Mouse (Mus musculus): ENCODE data around the gene Zar1l. TPM values are rescaled to one million over a fixed set of nuclear protein-coding genes. Genes with fewer than 3 reads are reported as not detected.

Zar1l gene
- polyA plus RNA-seq, 1 experiment from 2014 or later = not detected

DNA sequence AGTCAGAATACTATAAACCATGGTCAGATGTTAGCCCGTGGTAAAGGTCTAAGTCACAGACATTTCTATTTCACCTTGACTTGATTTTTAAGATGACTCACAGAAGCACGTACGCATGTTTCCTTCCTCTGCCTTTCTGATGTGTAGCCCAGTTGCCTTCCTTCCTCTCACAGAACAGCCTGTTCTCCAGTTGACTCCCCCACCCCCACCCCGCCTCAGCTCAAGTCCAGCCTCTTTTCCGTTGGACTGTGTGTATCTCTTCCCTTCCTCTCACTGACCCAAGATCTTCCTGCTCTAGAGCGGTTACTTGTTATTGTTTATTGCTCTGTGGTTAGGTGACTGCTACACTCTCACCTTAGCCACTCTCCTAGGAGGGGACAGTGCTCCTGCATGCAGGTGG lies 49.5 kb downstream of the Zar1l start:
- Histone ChIP-seq H3K4me3 (no peak overlapping the region), H3K36me3 (replicated peaks) (no peaks in the 10 kb centered on the region), H3K4me1 (0 out of 2 replicates have a peak, but pooled peaks cover 4% of the 10 kb centered on the region), H3K27ac (no peak overlapping the region), H3K9me3 (no peaks in the 10 kb centered on the region), H3K27me3 (ENCODE audit: poor library complexity, severe bottlenecking) (no peaks in the 10 kb centered on the region)
- WGBS = 78% methylated on average over 6 of the region's 6 CpGs
- DNase-seq (ENCODE audit: extremely low spot score, low spot score) = no peak

DNA sequence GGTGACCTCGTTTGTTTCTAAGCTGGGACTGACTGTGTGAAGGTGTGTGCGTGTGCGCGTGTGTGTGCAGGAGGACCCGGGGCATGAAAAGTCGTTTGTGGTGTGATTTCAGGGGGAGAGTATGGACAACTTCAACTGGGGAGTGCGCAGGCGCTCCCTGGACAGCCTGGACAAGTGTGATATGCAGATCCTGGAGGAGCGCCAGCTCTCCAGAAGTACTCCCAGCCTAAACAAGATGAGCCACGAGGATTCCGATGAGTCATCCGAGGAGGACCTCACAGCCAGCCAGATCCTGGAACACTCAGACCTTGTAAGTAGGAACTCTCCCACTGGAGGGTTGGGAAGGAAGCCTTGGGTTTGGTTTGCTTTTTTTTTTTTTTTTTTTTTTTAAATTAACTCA lies 51.8 kb downstream of the Zar1l start:
- Histone ChIP-seq H3K27ac (no peak overlapping the region), H3K27me3 (ENCODE audit: poor library complexity, severe bottlenecking) (no peaks in the 10 kb centered on the region), H3K4me1 (0 out of 2 replicates have a peak, but pooled peaks cover 4% of the 10 kb centered on the region), H3K36me3 (replicated peaks) (no peaks in the 10 kb centered on the region), H3K9me3 (no peaks in the 10 kb centered on the region), H3K4me3 (no peak overlapping the region)
- WGBS = 88% methylated on average over 12 of the region's 12 CpGs
- DNase-seq (ENCODE audit: extremely low spot score, low spot score) = no peak

DNA sequence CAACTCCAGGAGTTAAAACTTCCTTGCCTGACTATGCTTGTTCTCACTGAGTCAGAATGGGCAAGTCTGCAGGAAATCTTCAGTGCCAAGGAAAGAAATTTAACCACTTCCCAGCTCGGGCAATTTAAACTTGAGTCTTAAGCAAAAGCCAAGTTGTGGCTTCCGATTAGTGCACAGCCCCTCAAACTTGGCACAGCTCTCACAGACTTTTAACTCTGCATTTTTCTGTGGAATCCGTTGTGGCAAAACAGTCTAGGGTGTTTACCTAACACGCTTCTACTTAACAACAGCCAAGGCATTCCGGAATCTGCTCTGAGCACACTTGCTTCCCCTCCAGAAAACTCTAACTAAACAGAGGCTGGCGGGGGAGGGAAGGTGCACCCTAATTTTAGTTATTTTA lies 52.7 kb downstream of the Zar1l start:
- WGBS = 92% methylated on average over 6 of the region's 6 CpGs
- no peak overlapping the region for H3K27ac ChIP-seq
- H3K4me3 ChIP-seq = no peak overlapping the region
- no peaks in the 10 kb centered on the region for H3K9me3 ChIP-seq
- H3K36me3 ChIP-seq (replicated peaks) = no peaks in the 10 kb centered on the region
- no peaks in the 10 kb centered on the region for H3K27me3 ChIP-seq (ENCODE audit: poor library complexity, severe bottlenecking)
- 0 out of 2 replicates have a peak, but pooled peaks cover 4% of the 10 kb centered on the region for H3K4me1 ChIP-seq
- no peak for DNase-seq (ENCODE audit: extremely low spot score, low spot score)

GRCm38 (mm10) chr5:150464721-150465120 lies 53.2 kb downstream of the Zar1l start:
- H3K4me3 ChIP-seq = no peak overlapping the region
- no peak for DNase-seq (ENCODE audit: extremely low spot score, low spot score)
- 69% methylated on average over 3 of the region's 3 CpGs for WGBS
- no peaks in the 10 kb centered on the region for H3K27me3 ChIP-seq (ENCODE audit: poor library complexity, severe bottlenecking)
- no peaks in the 10 kb centered on the region for H3K36me3 ChIP-seq (replicated peaks)
- peaks cover 3% of the 10 kb centered on the region for H3K9me3 ChIP-seq
- 0 out of 2 replicates have a peak, but pooled peaks cover 4% of the 10 kb centered on the region for H3K4me1 ChIP-seq
- no peak overlapping the region for H3K27ac ChIP-seq

DNA sequence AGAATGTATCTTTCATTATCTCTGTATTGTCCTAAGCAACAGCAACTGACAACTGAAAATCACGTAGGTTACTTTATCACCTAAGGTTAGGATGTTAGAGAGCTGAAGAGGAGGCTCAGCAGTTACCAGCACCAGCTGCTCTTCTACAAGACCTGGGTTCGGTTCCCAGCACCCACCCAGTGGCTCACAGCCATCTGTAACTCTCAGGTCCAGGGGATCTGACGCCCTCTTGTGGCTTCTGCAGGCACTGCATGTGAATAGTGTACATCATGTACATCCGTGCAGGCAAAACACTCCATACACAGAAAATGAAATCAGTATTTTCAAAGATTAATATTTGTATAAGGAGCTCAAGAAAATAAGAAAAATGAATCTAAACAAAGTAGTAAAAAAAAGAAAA lies 58.2 kb downstream of the Zar1l start:
- Histone ChIP-seq H3K27me3 (ENCODE audit: poor library complexity, severe bottlenecking) (no peaks in the 10 kb centered on the region), H3K4me3 (no peak overlapping the region), H3K36me3 (replicated peaks) (no peaks in the 10 kb centered on the region), H3K9me3 (peaks cover 8% of the 10 kb centered on the region), H3K4me1 (peaks cover 12% of the 10 kb centered on the region; the same call in 1 of the 2 replicates), H3K27ac (no peak overlapping the region)
- 79% methylated on average over 4 of the region's 4 CpGs for WGBS
- no peak for DNase-seq (ENCODE audit: extremely low spot score, low spot score)

GRCm38 (mm10) chr5:150457904-150458739 lies 59.8 kb downstream of the Zar1l start:
- Histone ChIP-seq H3K4me3 (no peak overlapping the region), H3K36me3 (replicated peaks) (no peaks in the 10 kb centered on the region), H3K4me1 (peaks cover 12% of the 10 kb centered on the region; the same call in 1 of the 2 replicates), H3K9me3 (peaks cover 22% of the 10 kb centered on the region), H3K27me3 (ENCODE audit: poor library complexity, severe bottlenecking) (no peaks in the 10 kb centered on the region), H3K27ac (no peak overlapping the region)
- no peak for DNase-seq (ENCODE audit: extremely low spot score, low spot score)
- WGBS = 79% methylated on average over 17 of the region's 17 CpGs

GRCm38 (mm10) chr5:150457165-150457903 lies 60.6 kb downstream of the Zar1l start:
- Histone ChIP-seq H3K27me3 (ENCODE audit: poor library complexity, severe bottlenecking) (no peaks in the 10 kb centered on the region), H3K4me3 (no peak overlapping the region), H3K27ac (no peak overlapping the region), H3K4me1 (peaks cover 12% of the 10 kb centered on the region; the same call in 1 of the 2 replicates), H3K36me3 (replicated peaks) (no peaks in the 10 kb centered on the region; the same call in 1 of the 2 replicates), H3K9me3 (peaks cover 28% of the 10 kb centered on the region)
- no peak for DNase-seq (ENCODE audit: extremely low spot score, low spot score)
- WGBS = 91% methylated on average over 17 of the region's 17 CpGs

Other genes starting within 250 kb of the Zar1l start
- gene Brca2, start 4.5 kb upstream of the Zar1l start, polyA plus RNA-seq (2016; fragmentation: Nextera tagmentation; extraction: Ambion mirVana) = 43.3 and 44.0 TPM in 2 replicates
- gene N4bp2l1, start 79.0 kb upstream of the Zar1l start, polyA plus RNA-seq (2016; fragmentation: Nextera tagmentation; extraction: Ambion mirVana) = 2.6 and 3.0 TPM in 2 replicates
- gene N4bp2l2, start 148.0 kb upstream of the Zar1l start, polyA plus RNA-seq (2016; fragmentation: Nextera tagmentation; extraction: Ambion mirVana) = 32.0 and 33.3 TPM in 2 replicates
- 39.4 and 42.3 TPM in 2 replicates for gene Pds5b, start 155.6 kb upstream of the Zar1l start, polyA plus RNA-seq (2016; fragmentation: Nextera tagmentation; extraction: Ambion mirVana)

All from forebrain, embryonic 10.5 days (tissue).